Mouse (Mus musculus): ENCODE results near the gene Ugt1a7c. TPM values are rescaled to one million over a fixed set of nuclear protein-coding genes. Genes with fewer than 3 reads are reported as not detected.
"Not testable (repeated sequence)": the region's sequence is repeated elsewhere in the genome, so short reads cannot be mapped to it uniquely, and the experiment has no call there.

Gene Ugt1a7c
- polyA plus RNA-seq, 1 experiment from 2014 or later = 10.7 TPM

- not testable (repeated sequence) for ATAC-seq (replicated peaks; ENCODE audit: low FRiP score, low read depth); H3K4me1 ChIP-seq (replicated peaks; ENCODE audit: insufficient read depth, low read length); DNase-seq (ENCODE audit: low spot score); H3K36me3 ChIP-seq (ENCODE audit: insufficient read depth, low read length); H3K9me3 ChIP-seq (replicated peaks; ENCODE audit: low read length); H3K4me2 ChIP-seq (ENCODE audit: low read length); H3K27ac ChIP-seq; H3K9ac ChIP-seq (ENCODE audit: low read depth, low read length); H3K4me3 ChIP-seq (replicated peaks; ENCODE audit: low read depth, low read length); H3K27me3 ChIP-seq (ENCODE audit: insufficient read depth, low read length)
- 64% methylated on average over 3 of the region's 3 CpGs for WGBS
Observed at GRCm38 (mm10) chr1:88103019-88103418, 8.2 kb downstream of the Ugt1a7c start, which contains the start of gene Ugt1a6b. Ugt1a6b (plus strand) TSS chr1:88103252.

- WGBS = 72% methylated on average over 4 of the region's 5 CpGs
- not testable (repeated sequence) for ATAC-seq (replicated peaks; ENCODE audit: low FRiP score, low read depth); DNase-seq (ENCODE audit: low spot score)
Observed at GRCm38 (mm10) chr1:88103697-88104468, 9.0 kb downstream of the Ugt1a7c start.

GRCm38 (mm10) chr1:88104667-88105430 is 10.0 kb downstream of the Ugt1a7c start:
- no peak overlapping the region for H3K4me2 ChIP-seq (ENCODE audit: low read length)
- H3K27ac ChIP-seq = no peak overlapping the region
- ATAC-seq (replicated peaks; ENCODE audit: low FRiP score, low read depth) (no peak), DNase-seq (ENCODE audit: low spot score) (no peak)
- no peak overlapping the region for H3K4me3 ChIP-seq (replicated peaks; ENCODE audit: low read depth, low read length)
- no peaks in the 10 kb centered on the region for H3K9me3 ChIP-seq (replicated peaks; ENCODE audit: low read length)
- TF ChIP-seq CTCF (IDR thresholded peaks at IDR 0.05; ENCODE audit: low read depth) = no peak
- H3K36me3 ChIP-seq (ENCODE audit: insufficient read depth, low read length) = no peaks in the 10 kb centered on the region
- H3K9ac ChIP-seq (ENCODE audit: low read depth, low read length) = no peak overlapping the region
- 94% methylated on average over 1 of the region's 1 CpGs for WGBS
- H3K4me1 ChIP-seq (replicated peaks; ENCODE audit: insufficient read depth, low read length) = no peaks in the 10 kb centered on the region
- H3K27me3 ChIP-seq (ENCODE audit: insufficient read depth, low read length) = no peaks in the 10 kb centered on the region

More at GRCm38 (mm10) chr1:88103697-88104468, 9.0 kb downstream of the Ugt1a7c start:
- not testable (repeated sequence) for H3K27ac ChIP-seq; H3K9me3 ChIP-seq (replicated peaks; ENCODE audit: low read length); H3K4me2 ChIP-seq (ENCODE audit: low read length); H3K4me3 ChIP-seq (replicated peaks; ENCODE audit: low read depth, low read length); H3K9ac ChIP-seq (ENCODE audit: low read depth, low read length); H3K4me1 ChIP-seq (replicated peaks; ENCODE audit: insufficient read depth, low read length); H3K27me3 ChIP-seq (ENCODE audit: insufficient read depth, low read length); H3K36me3 ChIP-seq (ENCODE audit: insufficient read depth, low read length)

GRCm38 (mm10) chr1:88105656-88106055 is 10.8 kb downstream of the Ugt1a7c start:
- 37% methylated on average over 2 of the region's 2 CpGs for WGBS
- H3K27me3 ChIP-seq (ENCODE audit: insufficient read depth, low read length) = no peaks in the 10 kb centered on the region
- ATAC-seq (replicated peaks; ENCODE audit: low FRiP score, low read depth) (0 out of 2 replicates have a peak, but pooled peaks have one; percentile 23), DNase-seq (ENCODE audit: low spot score) (no peak)
- no peak overlapping the region for H3K9ac ChIP-seq (ENCODE audit: low read depth, low read length)
- no peaks in the 10 kb centered on the region for H3K36me3 ChIP-seq (ENCODE audit: insufficient read depth, low read length)
- H3K4me3 ChIP-seq (replicated peaks; ENCODE audit: low read depth, low read length) = no peak overlapping the region
- H3K4me1 ChIP-seq (replicated peaks; ENCODE audit: insufficient read depth, low read length) = no peaks in the 10 kb centered on the region
- no peaks in the 10 kb centered on the region for H3K9me3 ChIP-seq (replicated peaks; ENCODE audit: low read length)
- no peak overlapping the region for H3K4me2 ChIP-seq (ENCODE audit: low read length)
- no peak overlapping the region for H3K27ac ChIP-seq
- TF ChIP-seq CTCF (IDR thresholded peaks at IDR 0.05; ENCODE audit: low read depth) = no peak

- WGBS = 51% methylated on average over 2 of the region's 2 CpGs
- not testable (repeated sequence) for H3K4me2 ChIP-seq (ENCODE audit: low read length); H3K4me1 ChIP-seq (replicated peaks; ENCODE audit: insufficient read depth, low read length); H3K27ac ChIP-seq; DNase-seq (ENCODE audit: low spot score); H3K27me3 ChIP-seq (ENCODE audit: insufficient read depth, low read length); H3K9ac ChIP-seq (ENCODE audit: low read depth, low read length); H3K36me3 ChIP-seq (ENCODE audit: insufficient read depth, low read length); H3K9me3 ChIP-seq (replicated peaks; ENCODE audit: low read length); H3K4me3 ChIP-seq (replicated peaks; ENCODE audit: low read depth, low read length)
- peak; percentile 80; the same call in 1 of the 2 replicates for ATAC-seq (replicated peaks; ENCODE audit: low FRiP score, low read depth)
Observed at GRCm38 (mm10) chr1:88109027-88109557, 14.2 kb downstream of the Ugt1a7c start.

GRCm38 (mm10) chr1:88109604-88110003 is 14.7 kb downstream of the Ugt1a7c start:
- H3K27ac ChIP-seq; H3K4me1 ChIP-seq (replicated peaks; ENCODE audit: insufficient read depth, low read length); H3K4me2 ChIP-seq (ENCODE audit: low read length); H3K27me3 ChIP-seq (ENCODE audit: insufficient read depth, low read length); DNase-seq (ENCODE audit: low spot score); H3K9me3 ChIP-seq (replicated peaks; ENCODE audit: low read length); H3K9ac ChIP-seq (ENCODE audit: low read depth, low read length); H3K4me3 ChIP-seq (replicated peaks; ENCODE audit: low read depth, low read length); H3K36me3 ChIP-seq (ENCODE audit: insufficient read depth, low read length); ATAC-seq (replicated peaks; ENCODE audit: low FRiP score, low read depth): not testable (repeated sequence)
- 48% methylated on average over 2 of the region's 2 CpGs for WGBS

GRCm38 (mm10) chr1:88112769-88113168 is 17.9 kb downstream of the Ugt1a7c start:
- not testable (repeated sequence) for H3K27ac ChIP-seq; H3K4me3 ChIP-seq (replicated peaks; ENCODE audit: low read depth, low read length); ATAC-seq (replicated peaks; ENCODE audit: low FRiP score, low read depth); H3K36me3 ChIP-seq (ENCODE audit: insufficient read depth, low read length); H3K9ac ChIP-seq (ENCODE audit: low read depth, low read length); H3K4me2 ChIP-seq (ENCODE audit: low read length); H3K9me3 ChIP-seq (replicated peaks; ENCODE audit: low read length); H3K27me3 ChIP-seq (ENCODE audit: insufficient read depth, low read length); H3K4me1 ChIP-seq (replicated peaks; ENCODE audit: insufficient read depth, low read length); DNase-seq (ENCODE audit: low spot score)
- 97% methylated on average over 6 of the region's 6 CpGs for WGBS

Data from kidney, postnatal 0 days (tissue).